Mouse (Mus musculus) liver, embryonic 12.5 days (tissue): Measurements from ENCODE around the gene Mylk. TPM values are rescaled to one million over a fixed set of nuclear protein-coding genes. Genes with fewer than 3 reads are reported as not detected.

Experiments
- ATAC-seq: fragments of 200-750 bp; cut with Nextera tagmentation; 2 replicates; pipeline ENCODE4 v1.8.0; 2017; ENCODE audit warnings: moderate number of reproducible peaks, mild to moderate bottlenecking, moderate library complexity
- H3K27ac ChIP-seq: fragments of 300-500 bp; sonication (generic); 2 replicates; pipeline ENCODE4 v1.5.1; 2016; ENCODE audit warnings: mild to moderate bottlenecking
- H3K27me3 ChIP-seq: fragments of 300-500 bp; sonication (generic); replicated peaks from 2 replicates; pipeline ENCODE4 v1.6.1; 2016; ENCODE audit warnings: mild to moderate bottlenecking, moderate library complexity
- H3K36me3 ChIP-seq: fragments of 300-500 bp; sonication (generic); 2 replicates; pipeline ENCODE4 v1.6.1; 2016; ENCODE audit warnings: mild to moderate bottlenecking, moderate library complexity
- H3K4me1 ChIP-seq: fragments of 300-500 bp; sonication (generic); 2 replicates; pipeline ENCODE4 v1.6.1; 2016
- H3K4me2 ChIP-seq: fragments of 300-500 bp; sonication (generic); 2 replicates; pipeline ENCODE4 v1.6.1; 2016; ENCODE audit warnings: mild to moderate bottlenecking, moderate library complexity
- H3K4me3 ChIP-seq: fragments of 300-500 bp; sonication (generic); 2 replicates; pipeline ENCODE4 v1.5.1; 2016; ENCODE audit warnings: mild to moderate bottlenecking, moderate library complexity
- H3K9ac ChIP-seq: fragments of 300-500 bp; sonication (generic); 2 replicates; pipeline ENCODE4 v1.6.1; 2016; ENCODE audit warnings: mild to moderate bottlenecking, moderate library complexity
- H3K9me3 ChIP-seq: fragments of 300-500 bp; sonication (generic); replicated peaks from 2 replicates; pipeline ENCODE4 v1.6.1; 2016; ENCODE audit warnings: mild to moderate bottlenecking, moderate library complexity
- WGBS: fragments of 180-500 bp; shearing (Covaris S2); methylation state at CpG from one replicate; pipeline ENCODE4 v1.1.7; 2016; ENCODE audit not compliant: insufficient replicate concordance; 5-methylcytosine and 5-hydroxymethylcytosine counted together
- polyA plus RNA-seq: library from polyadenylated mRNA; unstranded; fragments of >200 nt; fragmentation: Nextera tagmentation; extraction: Ambion mirVana; gene quantifications from 2 replicates; pipeline ENCODE4 v1.2.1, GENCODE M21; 2016

Mylk gene
- polyA plus RNA-seq, 1 experiment from 2014 or later: 5.9 TPM

GRCm38 (mm10) chr16:35022242-35023137 lies 277.5 kb downstream of the Mylk start, which contains the start of gene Hacd2:
TSS of gene Hacd2 (plus strand) at chr16:35022428.
- peak; percentile 98 for ATAC-seq
- peaks cover 23% of the 10 kb centered on the region for H3K27me3 ChIP-seq
- no peaks in the 10 kb centered on the region for H3K9me3 ChIP-seq
- H3K9ac ChIP-seq: peak within 1 kb of the TSS; percentile 88
- H3K4me1 ChIP-seq: peaks cover 7% of the 10 kb centered on the region
- H3K4me2 ChIP-seq: peak within 1 kb of the TSS; percentile 81
- H3K4me3 ChIP-seq: peak within 1 kb of the TSS; percentile 91
- H3K27ac ChIP-seq: peak within 1 kb of the TSS; percentile 78
- peaks cover 7% of the 10 kb centered on the region for H3K36me3 ChIP-seq
- under 1% methylated on average over 76 of the region's 97 CpGs for WGBS

GRCm38 (mm10) chr16:35023138-35023735 lies 278.2 kb downstream of the Mylk start:
- Histone ChIP-seq H3K4me2 (peak overlapping the region; percentile 81), H3K27ac (peak overlapping the region; percentile 78; the same call in 1 of the 2 replicates), H3K9me3 (no peaks in the 10 kb centered on the region), H3K27me3 (peaks cover 21% of the 10 kb centered on the region), H3K4me1 (peaks cover 7% of the 10 kb centered on the region), H3K9ac (peak overlapping the region; percentile 88), H3K4me3 (peak overlapping the region; percentile 91), H3K36me3 (peaks cover 7% of the 10 kb centered on the region)
- 14% methylated on average over 8 of the region's 8 CpGs for WGBS
- no peak for ATAC-seq

- Histone ChIP-seq H3K4me2 (no peak overlapping the region), H3K27ac (no peak overlapping the region), H3K4me1 (peaks cover 9% of the 10 kb centered on the region), H3K9ac (no peak overlapping the region), H3K36me3 (peaks cover 17% of the 10 kb centered on the region), H3K27me3 (peaks cover 15% of the 10 kb centered on the region), H3K4me3 (no peak overlapping the region), H3K9me3 (no peaks in the 10 kb centered on the region)
- 77% methylated on average over 5 of the region's 5 CpGs for WGBS
- no peak for ATAC-seq
Observed at GRCm38 (mm10) chr16:35024300-35024699, 279.3 kb downstream of the Mylk start.

GRCm38 (mm10) chr16:35025347-35025746 lies 280.3 kb downstream of the Mylk start:
- ATAC-seq: no peak
- WGBS: 76% methylated on average over 4 of the region's 4 CpGs

GRCm38 (mm10) chr16:35033241-35033640 lies 288.2 kb downstream of the Mylk start:
- H3K27ac ChIP-seq: no peak overlapping the region

More at GRCm38 (mm10) chr16:35025347-35025746, 280.3 kb downstream of the Mylk start:
- Histone ChIP-seq H3K27ac (no peak overlapping the region), H3K27me3 (0 out of 2 replicates have a peak, but pooled peaks cover 7% of the 10 kb centered on the region), H3K9me3 (no peaks in the 10 kb centered on the region), H3K4me3 (no peak overlapping the region), H3K4me2 (no peak overlapping the region), H3K9ac (no peak overlapping the region), H3K4me1 (peaks cover 9% of the 10 kb centered on the region), H3K36me3 (peaks cover 25% of the 10 kb centered on the region)

GRCm38 (mm10) chr16:35033809-35034577 lies 289.0 kb downstream of the Mylk start:
- no peaks in the 10 kb centered on the region for H3K27me3 ChIP-seq
- H3K27ac ChIP-seq: no peak overlapping the region
- no peak for ATAC-seq
- H3K4me1 ChIP-seq: peaks cover 29% of the 10 kb centered on the region
- no peaks in the 10 kb centered on the region for H3K9me3 ChIP-seq
- 62% methylated on average over 8 of the region's 8 CpGs for WGBS
- no peak overlapping the region for H3K4me3 ChIP-seq
- no peak overlapping the region for H3K4me2 ChIP-seq
- no peak overlapping the region for H3K9ac ChIP-seq
- H3K36me3 ChIP-seq: peaks cover 42% of the 10 kb centered on the region

More at GRCm38 (mm10) chr16:35033241-35033640, 288.2 kb downstream of the Mylk start:
- Histone ChIP-seq H3K9ac (no peak overlapping the region), H3K4me1 (peaks cover 31% of the 10 kb centered on the region), H3K4me3 (no peak overlapping the region), H3K36me3 (peaks cover 49% of the 10 kb centered on the region), H3K4me2 (no peak overlapping the region), H3K27me3 (no peaks in the 10 kb centered on the region), H3K9me3 (no peaks in the 10 kb centered on the region)
- no peak for ATAC-seq
- WGBS: 81% methylated on average over 3 of the region's 3 CpGs

GRCm38 (mm10) chr16:35034971-35035370 lies 290.0 kb downstream of the Mylk start:
- Histone ChIP-seq H3K27ac (no peak overlapping the region), H3K9ac (no peak overlapping the region), H3K4me3 (no peak overlapping the region), H3K4me1 (peaks cover 31% of the 10 kb centered on the region), H3K36me3 (peaks cover 40% of the 10 kb centered on the region), H3K27me3 (no peaks in the 10 kb centered on the region), H3K9me3 (no peaks in the 10 kb centered on the region), H3K4me2 (no peak overlapping the region)
- ATAC-seq: no peak
- WGBS: 81% methylated on average over 5 of the region's 5 CpGs

GRCm38 (mm10) chr16:35036754-35037153 lies 291.7 kb downstream of the Mylk start:
- Histone ChIP-seq H3K9me3 (no peaks in the 10 kb centered on the region), H3K27me3 (no peaks in the 10 kb centered on the region), H3K4me2 (no peak overlapping the region), H3K36me3 (peaks cover 44% of the 10 kb centered on the region), H3K27ac (no peak overlapping the region), H3K9ac (no peak overlapping the region), H3K4me3 (no peak overlapping the region), H3K4me1 (peaks cover 36% of the 10 kb centered on the region)
- WGBS: 82% methylated on average over 5 of the region's 5 CpGs
- ATAC-seq: no peak

GRCm38 (mm10) chr16:35038343-35039057 lies 293.5 kb downstream of the Mylk start:
- no peak for ATAC-seq
- WGBS: 44% methylated on average over 4 of the region's 4 CpGs

GRCm38 (mm10) chr16:35040154-35040553 lies 295.1 kb downstream of the Mylk start:
- Histone ChIP-seq H3K4me3 (no peak overlapping the region), H3K9ac (no peak overlapping the region), H3K4me2 (no peak overlapping the region), H3K36me3 (peaks cover 38% of the 10 kb centered on the region), H3K9me3 (no peaks in the 10 kb centered on the region), H3K27me3 (no peaks in the 10 kb centered on the region), H3K4me1 (peaks cover 30% of the 10 kb centered on the region), H3K27ac (no peak overlapping the region)
- no peak for ATAC-seq
- WGBS: 87% methylated on average over 1 of the region's 1 CpGs

More at GRCm38 (mm10) chr16:35038343-35039057, 293.5 kb downstream of the Mylk start:
- no peak overlapping the region for H3K4me3 ChIP-seq
- peaks cover 46% of the 10 kb centered on the region for H3K36me3 ChIP-seq
- H3K4me1 ChIP-seq: peaks cover 34% of the 10 kb centered on the region
- no peak overlapping the region for H3K27ac ChIP-seq
- no peak overlapping the region for H3K9ac ChIP-seq
- no peaks in the 10 kb centered on the region for H3K9me3 ChIP-seq
- H3K27me3 ChIP-seq: no peaks in the 10 kb centered on the region
- H3K4me2 ChIP-seq: no peak overlapping the region

GRCm38 (mm10) chr16:35041001-35041400 lies 296.0 kb downstream of the Mylk start:
- Histone ChIP-seq H3K36me3 (peaks cover 38% of the 10 kb centered on the region), H3K27me3 (no peaks in the 10 kb centered on the region), H3K27ac (no peak overlapping the region), H3K4me3 (no peak overlapping the region), H3K4me2 (no peak overlapping the region), H3K9ac (no peak overlapping the region), H3K4me1 (peaks cover 27% of the 10 kb centered on the region), H3K9me3 (no peaks in the 10 kb centered on the region)
- no peak for ATAC-seq
- WGBS: 80% methylated on average over 7 of the region's 7 CpGs
